Mouse (Mus musculus) myocyte (in vitro differentiated cells): ENCODE measurements at regions not wholly inside any gene's neighbourhood (a gene's known extent, or its start where the extent isn't known, plus 50 kb on each side); places are given as distances from the start of the nearest gene placed in this dataset.

ENCODE experiments used
- H3K27me3 ChIP-seq: one replicate; pipeline ENCODE4 v1.6.1; 2011; ENCODE audit not compliant: control insufficient read depth, insufficient read depth, insufficient read length
- H3K36me3 ChIP-seq: one replicate; pipeline ENCODE4 v1.6.1; 2011; ENCODE audit not compliant: control insufficient read depth, insufficient read depth
- H3K4me2 ChIP-seq: one replicate; pipeline ENCODE4 v1.6.1; 2011; ENCODE audit warnings: low read depth, control low read depth
- H3K4me3 ChIP-seq: one replicate; pipeline ENCODE4 v1.5.1; 2011; ENCODE audit warnings: mild to moderate bottlenecking, control low read depth, moderate library complexity
- H3K79me2 ChIP-seq: one replicate; pipeline ENCODE4 v1.6.1; 2011; ENCODE audit not compliant: control insufficient read depth, insufficient read depth
- H3ac ChIP-seq: one replicate; pipeline ENCODE4 v1.6.1; 2011; ENCODE audit not compliant: control insufficient read depth, insufficient read length
- CEBPB ChIP-seq: IDR thresholded peaks from 2 replicates; pipeline ENCODE4 v1.6.1; 2011; ENCODE audit warnings: mild to moderate bottlenecking, moderate library complexity; ENCODE audit not compliant: poor library complexity, insufficient read depth, severe bottlenecking
- E2F4 ChIP-seq: IDR thresholded peaks from one replicate; pipeline ENCODE4 v1.6.1; 2011; ENCODE audit warnings: mild to moderate bottlenecking, control low read depth, moderate library complexity; ENCODE audit not compliant: insufficient read depth
- MAX ChIP-seq: IDR thresholded peaks from one replicate; pipeline ENCODE4 v1.6.1; 2011; ENCODE audit warnings: low read depth, mild to moderate bottlenecking, control low read depth
- MYOD1 ChIP-seq, 3 experiments: IDR thresholded peaks; one replicate each; pipeline ENCODE4 v1.6.1; 2011; ENCODE audit warnings: control low read depth in 2 of 3, low read depth in 2 of 3, mild to moderate bottlenecking in 2 of 3, moderate library complexity in 1 of 3; ENCODE audit not compliant: insufficient read length in 2 of 3, control insufficient read depth in 1 of 3
- MYOG ChIP-seq, 3 experiments: IDR thresholded peaks; one replicate each; pipeline ENCODE4 v1.6.1; 2011; ENCODE audit warnings: control low read depth in 2 of 3, low read depth in 2 of 3, mild to moderate bottlenecking in 2 of 3; ENCODE audit not compliant: insufficient read length in 2 of 3, control insufficient read depth in 1 of 3, insufficient read depth in 1 of 3
- POLR2A ChIP-seq: IDR thresholded peaks from one replicate; pipeline ENCODE4 v1.6.1; 2011; ENCODE audit warnings: low read depth, mild to moderate bottlenecking, control low read depth, moderate library complexity; ENCODE audit not compliant: insufficient read length
- POLR2AphosphoS2 ChIP-seq: IDR thresholded peaks from one replicate; pipeline ENCODE4 v1.6.1; 2011; ENCODE audit warnings: low read depth, control low read depth; ENCODE audit not compliant: insufficient read length
- REST ChIP-seq: IDR thresholded peaks from one replicate; pipeline ENCODE4 v1.6.1; 2011; ENCODE audit warnings: mild to moderate bottlenecking, control low read depth, moderate library complexity; ENCODE audit not compliant: insufficient read depth, insufficient read length
- SRF ChIP-seq: IDR thresholded peaks from one replicate; pipeline ENCODE4 v1.6.1; 2011; ENCODE audit warnings: low read depth; ENCODE audit not compliant: control insufficient read depth, insufficient read length
- TCF12 ChIP-seq: IDR thresholded peaks from one replicate; pipeline ENCODE4 v1.6.1; 2011; ENCODE audit warnings: mild to moderate bottlenecking, control low read depth; ENCODE audit not compliant: poor library complexity, insufficient read depth, severe bottlenecking
- TCF3 ChIP-seq: IDR thresholded peaks from one replicate; pipeline ENCODE4 v1.6.1; 2011; ENCODE audit warnings: low read depth, control low read depth; ENCODE audit not compliant: insufficient read length
- USF1 ChIP-seq: IDR thresholded peaks from one replicate; pipeline ENCODE4 v1.6.1; 2011; ENCODE audit warnings: low read depth, mild to moderate bottlenecking, control low read depth, moderate library complexity

DNA sequence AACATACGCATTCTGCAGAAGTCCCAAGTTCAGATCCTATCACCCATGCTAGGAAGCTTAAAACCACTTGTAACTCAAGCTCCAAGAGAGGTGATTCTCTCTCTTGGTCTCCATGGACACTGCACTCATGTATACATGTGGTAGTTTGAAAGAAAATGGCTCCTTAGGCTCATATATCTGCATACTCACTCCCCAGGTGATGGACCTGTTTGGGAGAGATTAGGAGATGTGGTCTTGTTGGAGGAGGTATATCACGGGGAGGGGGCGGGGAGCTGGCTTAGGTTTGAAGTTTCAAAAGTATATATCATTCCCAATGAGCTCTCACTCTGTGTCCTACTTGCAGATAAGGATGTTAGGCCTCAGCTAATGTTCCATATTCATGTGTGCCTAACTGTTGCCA, 103.9 kb upstream of the Tbl1x start:
- H3K36me3 ChIP-seq, result no peaks in the 10 kb centered on the region
- TF ChIP-seq TCF3, result no peak
- no peak for TF ChIP-seq USF1
- no peak for TF ChIP-seq POLR2AphosphoS2
- no peak for TF ChIP-seq SRF
- TF ChIP-seq CEBPB, result no peak
- no peak for TF ChIP-seq POLR2A
- no peak for TF ChIP-seq E2F4
- no peak for TF ChIP-seq MYOD1 (IDR thresholded peaks at IDR 0.05; ENCODE audit: control insufficient read depth in 1 of 3, insufficient read length in 2 of 3, low read depth in 2 of 3)
- no peak for TF ChIP-seq MYOG (IDR thresholded peaks at IDR 0.05; ENCODE audit: control insufficient read depth in 1 of 3, insufficient read depth in 1 of 3, insufficient read length in 2 of 3, low read depth in 2 of 3)
- no peak for TF ChIP-seq REST
- TF ChIP-seq MAX, result no peak
- TF ChIP-seq TCF12, result no peak
- no peak overlapping the region for H3ac ChIP-seq
- H3K4me2 ChIP-seq, result no peak overlapping the region
- no peaks in the 10 kb centered on the region for H3K27me3 ChIP-seq
- no peaks in the 10 kb centered on the region for H3K79me2 ChIP-seq
- H3K4me3 ChIP-seq, result no peak overlapping the region

DNA sequence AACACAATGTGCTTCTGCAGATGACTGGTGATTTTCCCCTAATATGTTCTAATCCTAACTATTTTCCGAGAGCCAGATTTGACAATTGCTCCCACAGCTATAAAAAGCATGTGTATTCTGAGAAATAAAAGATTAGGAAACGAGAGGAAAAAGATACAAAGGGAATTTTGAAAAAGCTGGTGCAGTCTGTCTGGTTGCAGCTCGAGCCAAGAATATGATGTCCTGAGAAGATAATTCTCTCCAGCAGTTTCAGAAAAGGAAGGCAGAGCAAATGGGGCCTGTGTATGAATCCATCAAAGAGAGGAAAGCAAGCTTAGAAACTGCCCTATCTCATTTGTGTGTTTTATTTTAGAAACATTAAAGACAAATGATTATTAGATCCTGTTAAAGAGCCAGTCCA, 102.9 kb upstream of the Tbl1x start:
- Histone ChIP-seq H3K79me2 (no peaks in the 10 kb centered on the region), H3ac (no peak overlapping the region), H3K36me3 (no peaks in the 10 kb centered on the region), H3K27me3 (no peaks in the 10 kb centered on the region), H3K4me3 (no peak overlapping the region), H3K4me2 (no peak overlapping the region)
- TF ChIP-seq REST (no peak), E2F4 (no peak)

- H3K79me2 ChIP-seq, result no peaks in the 10 kb centered on the region
- TF ChIP-seq POLR2AphosphoS2 (no peak), MAX (no peak), REST (no peak), USF1 (no peak), MYOG (IDR thresholded peaks at IDR 0.05; ENCODE audit: control insufficient read depth in 1 of 3, insufficient read depth in 1 of 3, insufficient read length in 2 of 3, low read depth in 2 of 3) (no peak), CEBPB (no peak), E2F4 (no peak), MYOD1 (IDR thresholded peaks at IDR 0.05; ENCODE audit: control insufficient read depth in 1 of 3, insufficient read length in 2 of 3, low read depth in 2 of 3) (no peak), POLR2A (no peak), SRF (no peak), TCF3 (no peak), TCF12 (no peak)
- H3K27me3 ChIP-seq, result no peaks in the 10 kb centered on the region
- no peak overlapping the region for H3K4me2 ChIP-seq
- no peak overlapping the region for H3ac ChIP-seq
- no peaks in the 10 kb centered on the region for H3K36me3 ChIP-seq
- no peak overlapping the region for H3K4me3 ChIP-seq
Observed at GRCm38 (mm10) chrX:77409370-77409769, 101.4 kb upstream of the Tbl1x start.

GRCm38 (mm10) chrX:77410812-77411211, 100.0 kb upstream of the Tbl1x start:
- H3K27me3 ChIP-seq, result no peaks in the 10 kb centered on the region
- H3K79me2 ChIP-seq, result no peaks in the 10 kb centered on the region
- no peaks in the 10 kb centered on the region for H3K36me3 ChIP-seq
- no peak overlapping the region for H3K4me2 ChIP-seq
- TF ChIP-seq SRF (no peak), E2F4 (no peak), MAX (no peak), POLR2AphosphoS2 (no peak), MYOG (IDR thresholded peaks at IDR 0.05; ENCODE audit: control insufficient read depth in 1 of 3, insufficient read depth in 1 of 3, insufficient read length in 2 of 3, low read depth in 2 of 3) (no peak), TCF3 (no peak), TCF12 (no peak)
- no peak overlapping the region for H3K4me3 ChIP-seq
- no peak overlapping the region for H3ac ChIP-seq

GRCm38 (mm10) chrX:77414156-77414555, 96.7 kb upstream of the Tbl1x start:
- no peaks in the 10 kb centered on the region for H3K79me2 ChIP-seq

GRCm38 (mm10) chrX:77417766-77418165, 93.0 kb upstream of the Tbl1x start:
- H3ac ChIP-seq, result no peak overlapping the region
- no peaks in the 10 kb centered on the region for H3K36me3 ChIP-seq
- no peak overlapping the region for H3K4me3 ChIP-seq
- TF ChIP-seq E2F4, result no peak
- TF ChIP-seq REST, result no peak
- TF ChIP-seq SRF, result no peak
- TF ChIP-seq MYOG (IDR thresholded peaks at IDR 0.05; ENCODE audit: control insufficient read depth in 1 of 3, insufficient read depth in 1 of 3, insufficient read length in 2 of 3, low read depth in 2 of 3), result no peak
- TF ChIP-seq POLR2AphosphoS2, result no peak
- TF ChIP-seq MYOD1 (IDR thresholded peaks at IDR 0.05; ENCODE audit: control insufficient read depth in 1 of 3, insufficient read length in 2 of 3, low read depth in 2 of 3), result no peak
- TF ChIP-seq USF1, result no peak
- no peaks in the 10 kb centered on the region for H3K27me3 ChIP-seq
- no peaks in the 10 kb centered on the region for H3K79me2 ChIP-seq
- H3K4me2 ChIP-seq, result no peak overlapping the region

More at GRCm38 (mm10) chrX:77414156-77414555, 96.7 kb upstream of the Tbl1x start:
- H3ac ChIP-seq, result no peak overlapping the region
- H3K36me3 ChIP-seq, result no peaks in the 10 kb centered on the region
- no peak overlapping the region for H3K4me3 ChIP-seq
- peak overlapping the region; percentile 49 for H3K4me2 ChIP-seq
- TF ChIP-seq CEBPB, result no peak
- TF ChIP-seq MYOD1 (IDR thresholded peaks at IDR 0.05; ENCODE audit: control insufficient read depth in 1 of 3, insufficient read length in 2 of 3, low read depth in 2 of 3), result peak; percentile 29 to 63 (median 34)
- TF ChIP-seq USF1, result no peak
- TF ChIP-seq MYOG (IDR thresholded peaks at IDR 0.05; ENCODE audit: control insufficient read depth in 1 of 3, insufficient read depth in 1 of 3, insufficient read length in 2 of 3, low read depth in 2 of 3), result peak in 1 of 3 experiments; percentile 41
- TF ChIP-seq TCF12, result no peak
- TF ChIP-seq POLR2A, result no peak
- H3K27me3 ChIP-seq, result no peaks in the 10 kb centered on the region
